Mouse (Mus musculus) spleen, postnatal 14 days (tissue): Measurements from ENCODE around the gene Necap2.

Experiments
- DNase-seq, 2 experiments: peaks; one replicate each; pipeline ENCODE4 v3.0.0; 2021 to 2022; ENCODE audit warnings: low spot score in 2 of 2

The Necap2 gene

DNA sequence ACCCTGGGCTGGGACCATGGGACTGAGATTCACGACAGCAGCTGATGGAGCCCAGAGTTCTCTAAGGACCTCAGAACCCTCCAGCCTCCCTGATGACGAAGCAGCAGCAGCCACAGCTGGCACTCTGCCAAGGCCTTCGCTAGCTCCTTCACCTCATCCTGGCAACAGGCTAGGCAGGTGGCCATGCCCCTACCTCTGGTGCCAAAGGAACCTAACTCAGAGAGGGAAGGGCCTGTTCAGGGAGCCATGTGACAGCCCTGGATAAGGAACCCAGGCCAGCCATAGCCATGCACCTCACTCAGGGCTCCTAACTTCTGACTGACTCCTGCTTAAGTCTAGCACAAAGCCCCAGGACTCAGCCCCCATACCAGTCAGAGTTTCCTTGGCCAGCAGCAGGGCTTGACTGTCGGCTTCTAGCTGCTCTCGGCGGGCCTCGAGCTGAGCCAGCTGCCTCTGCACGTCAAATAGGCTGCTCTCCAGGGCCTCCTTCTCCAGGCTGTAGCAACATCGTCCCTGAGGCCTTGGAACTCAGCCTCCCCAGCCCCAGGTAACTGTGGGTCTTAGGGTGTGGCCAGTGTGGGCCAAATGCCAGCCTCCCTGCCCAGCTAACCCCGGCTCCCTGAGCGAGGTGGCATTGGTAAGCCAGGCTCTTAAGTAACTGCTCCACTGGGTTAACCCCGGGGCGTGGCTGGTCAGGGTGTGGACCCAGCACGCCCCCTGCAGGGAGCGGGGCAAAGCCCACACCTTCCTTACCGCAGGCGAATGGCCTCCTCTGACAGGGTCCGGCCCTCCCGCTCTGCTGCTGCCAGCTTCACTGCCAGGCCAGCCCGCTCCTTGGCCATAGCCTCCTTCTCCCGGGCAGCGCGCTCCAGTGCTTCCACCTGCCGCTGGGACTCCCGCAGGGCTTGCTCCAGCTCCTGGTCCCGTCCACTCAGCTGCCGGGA, 44.3 kb downstream of the Necap2 start:
- no peak for DNase-seq

DNA sequence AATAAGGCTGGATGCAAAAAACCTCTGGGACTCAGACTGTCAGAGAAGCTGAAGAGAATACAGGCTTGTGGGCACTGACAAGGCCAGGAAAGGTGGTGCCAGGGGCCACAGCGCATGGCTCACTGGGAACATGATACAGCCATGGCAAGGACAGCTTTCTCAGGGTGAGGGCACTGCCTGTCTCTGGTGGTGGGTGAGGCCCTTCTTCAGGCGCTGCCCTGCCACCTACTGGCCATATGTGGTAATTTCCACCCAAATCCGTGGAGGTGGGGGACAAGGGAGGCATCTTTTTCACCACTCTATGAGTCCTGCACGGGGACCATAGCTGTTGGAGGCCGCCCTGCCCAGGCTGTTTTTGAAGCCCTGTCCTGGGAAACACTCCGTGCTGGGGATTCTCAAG, 46.4 kb downstream of the Necap2 start:
- peak; percentile 62 to 80 for DNase-seq

DNA sequence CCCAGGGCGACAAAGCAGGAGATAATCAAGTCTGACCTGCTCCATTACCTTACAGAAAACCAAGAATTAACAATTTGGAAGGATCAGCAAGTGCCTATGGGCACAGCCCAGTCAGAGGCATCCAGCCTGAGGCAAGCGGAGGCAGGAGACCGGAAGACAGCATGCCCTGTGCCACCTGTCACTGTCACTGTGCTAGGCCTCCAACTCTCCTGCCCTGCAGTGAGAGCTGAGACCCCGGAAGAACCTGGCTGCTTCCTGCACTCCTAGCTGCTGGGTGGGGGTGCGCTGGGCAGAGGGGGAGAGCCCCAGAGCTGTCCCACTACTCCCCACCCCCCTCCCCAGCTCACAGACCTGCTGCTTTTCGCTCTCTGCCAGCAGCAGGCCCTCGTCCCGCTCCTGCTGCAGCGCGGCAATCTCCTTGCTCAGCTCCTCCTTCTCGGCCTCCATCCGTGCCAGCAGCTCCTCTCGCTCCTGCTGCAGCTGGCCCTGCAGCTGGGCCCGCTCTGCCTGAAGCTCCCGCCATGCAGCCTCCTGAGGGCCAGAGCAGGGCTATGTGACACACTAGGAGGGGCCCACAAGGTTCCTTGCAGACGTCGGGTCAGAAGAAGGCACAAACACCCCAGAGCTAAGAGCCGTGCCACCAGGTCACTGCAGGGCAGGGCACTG, 47.5 kb downstream of the Necap2 start:
- DNase-seq: no peak

DNA sequence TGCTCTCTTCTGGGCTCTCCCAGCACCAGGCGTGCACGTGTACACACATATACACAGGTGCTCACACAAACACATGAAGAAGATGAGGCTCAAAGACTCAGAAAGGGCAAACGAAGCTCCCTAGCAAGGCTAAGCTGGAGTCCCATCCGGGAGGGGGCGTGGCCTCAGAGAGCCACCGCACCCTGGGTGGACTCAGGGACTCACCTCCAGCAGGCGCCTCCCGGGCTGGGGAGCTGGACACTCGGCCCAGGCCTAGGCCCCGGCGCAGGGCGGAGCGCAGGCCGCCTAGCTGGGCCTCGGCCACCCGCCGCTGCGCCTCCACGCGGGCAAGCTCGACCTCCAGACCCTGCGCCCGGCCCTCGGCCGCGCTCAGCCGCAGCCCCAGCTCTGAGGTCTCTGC, 53.2 kb downstream of the Necap2 start:
- no peak for DNase-seq

DNA sequence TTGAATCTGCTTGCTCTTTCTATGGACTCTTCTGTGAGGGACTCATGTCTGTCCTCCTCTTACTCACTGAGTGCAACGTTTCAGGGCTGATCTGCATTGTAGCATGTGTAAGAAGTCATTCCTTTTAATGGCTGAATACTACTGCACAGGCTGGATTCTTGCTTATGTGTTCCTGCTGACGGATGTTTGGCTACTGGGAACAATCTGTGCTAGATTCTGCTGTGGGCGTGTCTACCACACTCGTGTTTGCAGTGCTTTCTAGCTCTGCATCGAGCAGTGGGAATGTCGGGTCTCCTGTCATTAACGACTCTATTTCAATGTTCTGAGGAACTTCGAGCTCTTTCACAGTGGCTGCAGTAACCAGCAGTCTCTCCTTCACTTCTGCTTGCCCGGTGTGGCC, 54.1 kb downstream of the Necap2 start:
- DNase-seq: no peak

DNA sequence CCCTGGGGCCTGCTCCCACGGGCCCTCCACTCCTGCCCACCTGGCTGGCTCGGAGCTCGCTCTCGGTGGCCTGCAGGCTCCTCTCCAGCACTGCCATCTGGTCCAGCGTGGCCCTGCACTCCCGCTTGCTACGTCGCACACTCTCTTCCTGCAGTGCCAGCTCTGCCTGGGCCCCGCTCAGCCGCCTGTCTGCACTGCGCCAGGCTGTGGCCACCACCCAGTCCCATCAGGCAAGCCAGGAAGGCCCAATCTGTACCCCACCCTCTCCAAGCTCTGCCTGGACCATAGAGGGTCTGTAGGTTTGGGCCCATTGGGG, 56.6 kb downstream of the Necap2 start:
- no peak for DNase-seq

DNA sequence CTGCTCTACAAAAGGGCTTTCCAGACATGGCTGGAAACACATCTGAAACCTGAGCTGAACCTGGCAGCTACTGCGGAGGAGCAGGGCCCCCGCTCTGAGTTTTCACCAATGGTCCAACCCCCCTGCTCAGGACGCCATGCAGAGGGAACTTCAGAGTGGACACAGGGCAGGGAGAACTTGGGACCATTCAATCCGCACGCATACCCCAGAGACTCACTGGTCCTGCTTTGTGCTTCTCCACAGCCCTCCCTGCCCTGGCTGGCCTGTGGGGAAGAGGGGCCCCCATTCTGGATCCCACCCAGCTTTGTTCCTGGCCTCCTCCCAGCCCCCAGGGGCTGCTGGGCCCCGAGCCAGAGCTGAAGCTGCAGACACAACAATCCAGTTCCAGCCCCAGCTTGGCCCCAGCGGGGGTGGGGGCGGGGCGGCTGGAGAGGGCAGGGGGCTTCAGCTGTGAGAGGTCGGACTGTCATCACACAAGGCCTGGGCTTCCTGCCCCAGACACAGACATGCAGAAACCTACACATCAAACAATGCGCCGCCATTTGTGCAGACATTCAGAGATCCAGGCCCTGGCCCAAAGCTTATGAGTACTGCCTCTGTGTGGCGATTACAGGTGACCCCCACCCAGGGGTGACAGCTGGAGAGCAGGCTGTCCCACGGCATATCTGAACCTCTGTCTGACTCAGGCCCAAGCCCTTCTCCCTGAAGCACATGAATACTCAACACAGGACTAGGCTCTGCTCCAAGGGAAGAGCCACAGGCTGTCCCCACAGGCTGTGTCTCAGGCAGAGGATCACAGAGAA, 57.1 kb downstream of the Necap2 start:
- no peak for DNase-seq

DNA sequence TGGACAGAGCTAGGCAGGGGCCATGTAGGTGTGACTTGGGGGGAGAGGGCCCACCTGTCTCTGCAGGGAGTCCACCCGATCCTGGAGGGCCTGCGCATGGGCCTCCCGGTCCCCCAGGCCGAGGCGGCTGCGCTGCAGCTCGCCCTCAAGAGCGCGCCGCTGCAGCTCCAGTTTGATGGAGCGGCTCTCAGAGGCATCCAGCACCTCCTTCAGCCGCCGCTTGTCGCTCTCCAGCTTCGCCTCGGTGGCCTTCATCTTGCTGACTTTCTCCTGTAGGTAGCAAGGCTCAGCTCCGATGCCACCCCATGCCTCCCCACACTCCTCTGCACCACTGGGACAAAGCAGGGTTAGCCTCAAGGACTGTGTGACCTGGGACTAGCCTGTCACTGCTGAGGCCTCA, 57.9 kb downstream of the Necap2 start:
- no peak for DNase-seq

DNA sequence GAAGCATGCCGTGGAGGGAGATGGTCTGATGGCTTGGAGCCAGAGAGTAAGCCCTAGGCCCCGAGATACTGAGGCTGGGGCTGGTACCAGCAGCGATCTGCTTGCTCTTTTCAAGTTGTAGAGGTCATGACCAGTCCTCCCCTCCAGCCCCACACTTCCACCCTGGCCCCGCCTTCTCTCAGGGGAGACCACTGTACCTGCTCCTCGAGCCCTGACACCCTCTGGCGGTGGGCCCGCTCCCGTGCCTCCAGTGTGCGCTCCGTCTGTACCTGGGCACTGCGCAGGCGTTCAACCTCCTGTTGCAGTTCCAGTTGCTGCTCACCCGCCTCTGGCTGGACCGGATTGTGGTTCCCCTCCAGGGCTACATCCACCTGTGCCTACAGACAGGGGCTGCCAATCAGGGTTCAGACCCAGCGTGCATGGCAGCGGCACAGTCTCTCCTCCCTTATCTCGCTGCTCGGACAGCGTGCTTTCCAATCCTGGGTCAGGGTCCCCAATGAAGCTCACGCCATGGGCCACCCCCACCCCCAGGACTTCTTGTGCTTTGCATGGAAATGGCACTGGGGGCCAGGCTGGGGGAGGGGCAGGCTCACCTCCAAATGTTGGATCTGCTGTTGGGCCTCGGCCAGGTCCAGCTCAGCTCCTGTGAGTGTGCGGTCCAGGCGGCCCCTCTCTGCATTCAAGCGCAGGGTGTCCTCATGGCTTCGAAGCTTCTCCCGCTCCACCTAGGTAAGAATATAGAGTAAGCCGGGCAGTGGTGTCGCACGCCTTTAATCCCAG, 60.3 kb downstream of the Necap2 start:
- DNase-seq: no peak
